Mouse (Mus musculus) spleen, postnatal 10 days (tissue): ENCODE results near the gene Garnl3.

ENCODE experiments used
- DNase-seq, 2 experiments: peaks; one replicate each; pipeline ENCODE4 v3.0.0; 2021 to 2022; ENCODE audit warnings: low spot score in 2 of 2

Garnl3 gene

DNA sequence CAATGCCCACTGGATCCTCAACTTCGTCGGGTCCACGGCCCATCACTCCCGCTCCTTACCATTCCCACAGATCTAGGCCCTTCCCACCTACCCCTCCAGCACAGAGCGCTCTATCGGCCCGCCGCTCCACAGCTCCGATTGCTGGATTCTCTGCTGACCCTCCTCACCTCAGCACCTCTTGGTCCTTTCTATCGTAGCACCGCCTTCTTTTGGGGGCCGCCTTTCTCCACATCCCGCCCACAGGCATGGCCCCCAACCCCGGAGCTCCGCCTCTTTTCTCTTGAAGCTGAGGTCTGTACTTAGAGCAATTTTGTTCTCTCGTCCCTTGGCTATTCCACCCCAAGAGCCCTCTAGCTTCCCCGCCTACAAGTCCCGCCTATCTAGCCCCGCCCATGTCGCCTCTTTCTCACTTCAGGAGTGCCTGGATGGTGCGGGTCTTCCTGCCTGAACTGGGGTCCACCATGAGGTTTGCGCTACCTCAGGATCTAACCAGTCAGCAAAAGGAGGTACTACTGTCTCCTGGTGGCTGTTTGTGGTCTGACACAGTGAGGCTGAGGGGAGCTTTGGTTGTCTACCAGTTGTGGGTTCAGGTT lies at the start of gene Garnl3:
Gene Garnl3, minus strand, starts transcription at position 155 of the 593 bp plus-strand sequence.
- DNase-seq = peak; percentile 19 to 65

GRCm38 (mm10) chr2:33179930-33180630 lies 48.6 kb upstream of the Garnl3 start:
- no peak for DNase-seq

DNA sequence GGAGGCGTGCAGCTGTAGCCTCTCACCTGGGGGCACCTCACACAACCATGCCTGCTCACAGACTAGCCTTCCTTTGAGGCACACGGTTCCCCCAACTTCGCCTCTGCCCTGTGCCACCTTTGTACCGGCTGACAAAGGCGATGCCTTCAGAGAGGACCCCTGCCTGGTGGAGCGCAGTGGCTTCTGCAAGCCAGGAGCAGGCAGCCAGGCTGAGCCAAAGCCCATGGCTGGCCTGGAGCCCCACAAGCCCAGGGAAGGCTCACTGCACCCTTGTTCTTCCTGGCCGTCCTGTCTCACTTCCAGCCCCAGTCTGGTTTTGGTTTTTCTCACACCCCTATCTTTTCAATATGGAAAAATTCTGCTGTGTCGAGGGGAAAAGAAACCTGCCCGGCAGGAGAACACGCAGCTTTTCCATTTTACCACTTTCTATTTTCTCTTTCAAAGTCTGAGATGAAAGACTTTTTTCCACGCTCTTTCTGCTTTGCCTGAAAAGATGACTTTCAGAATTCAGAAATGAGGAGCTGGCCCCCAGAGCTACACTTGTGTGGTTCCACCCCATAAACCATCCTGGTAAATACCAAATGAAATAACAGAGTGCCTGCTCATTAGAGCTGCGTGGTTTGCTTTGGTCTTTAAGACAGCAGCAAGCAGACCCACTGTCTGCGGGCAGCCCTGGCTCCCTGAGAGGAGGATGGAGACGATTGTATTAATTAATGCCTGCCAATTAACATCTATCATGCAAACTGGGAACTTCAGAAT lies 47.9 kb upstream of the Garnl3 start:
- DNase-seq = no peak

DNA sequence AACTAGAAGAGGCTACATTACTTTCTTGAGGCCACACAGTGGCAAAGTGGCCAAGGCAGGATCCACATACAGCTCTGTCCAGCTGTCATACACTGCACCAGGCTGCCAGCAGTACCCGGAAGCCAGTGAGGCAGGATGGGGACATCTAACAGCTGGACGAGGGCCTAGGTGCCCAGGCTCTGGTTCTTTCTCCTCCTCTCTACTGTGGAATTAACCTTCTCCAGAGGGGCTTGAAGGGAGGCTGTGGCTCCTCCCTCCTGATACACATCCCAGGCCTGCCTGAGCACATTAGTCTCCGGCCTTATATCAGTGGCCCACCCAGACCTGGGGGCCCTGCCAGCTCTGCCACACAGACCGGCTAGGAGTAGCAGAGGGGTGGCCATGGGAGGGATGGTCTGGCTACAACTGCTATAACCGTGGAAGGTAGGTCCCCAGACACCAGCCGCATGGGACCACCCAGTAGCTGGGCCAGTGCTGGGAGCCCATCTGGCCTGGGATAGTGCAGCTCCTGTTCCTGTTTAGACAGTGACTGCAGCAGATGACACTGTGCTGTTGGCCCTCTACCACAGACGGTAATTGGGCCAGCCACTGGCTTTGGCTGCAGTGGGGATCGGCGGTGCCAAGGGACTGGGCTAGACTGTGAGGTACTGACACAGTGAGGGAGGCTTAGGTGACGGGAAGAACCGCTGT lies 46.9 kb upstream of the Garnl3 start:
- no peak for DNase-seq

DNA sequence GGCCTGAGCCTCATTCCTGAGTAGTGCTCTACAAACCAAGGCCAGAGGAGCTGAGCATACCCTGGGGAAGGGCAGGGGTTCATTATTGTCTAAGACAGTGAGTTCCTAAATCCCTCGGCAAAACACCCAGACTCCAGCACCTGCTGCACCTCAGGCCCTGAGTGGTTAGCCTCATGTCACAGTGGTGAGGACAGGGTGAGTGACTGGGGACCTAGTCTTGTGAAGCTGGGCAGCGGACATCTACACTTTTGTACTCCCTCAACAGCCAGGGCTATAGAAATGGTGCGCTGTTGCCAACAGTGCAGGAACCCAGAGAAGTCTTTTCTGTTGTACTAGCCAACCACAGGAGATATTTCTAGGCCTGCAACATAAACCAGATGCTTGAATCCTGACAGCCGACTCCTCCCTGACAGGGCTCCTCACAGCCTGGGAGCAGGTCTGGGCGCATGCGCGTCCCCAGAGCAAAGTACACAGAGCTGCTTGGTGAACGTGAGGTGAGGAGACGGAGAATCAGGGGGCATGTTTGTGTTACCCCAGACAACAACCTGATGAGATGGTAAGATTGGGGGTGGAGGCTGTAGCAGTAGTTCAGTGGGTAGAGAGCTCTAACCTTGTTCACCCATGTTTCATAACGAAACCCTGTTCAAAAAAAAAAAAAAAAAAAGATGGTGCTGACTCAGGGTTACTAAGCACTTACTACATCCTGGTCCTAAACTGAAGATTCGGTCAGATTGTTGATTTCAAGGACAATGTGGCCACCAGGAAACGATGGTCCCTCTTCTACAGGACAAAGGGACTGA lies 46.2 kb upstream of the Garnl3 start:
- no peak for DNase-seq

DNA sequence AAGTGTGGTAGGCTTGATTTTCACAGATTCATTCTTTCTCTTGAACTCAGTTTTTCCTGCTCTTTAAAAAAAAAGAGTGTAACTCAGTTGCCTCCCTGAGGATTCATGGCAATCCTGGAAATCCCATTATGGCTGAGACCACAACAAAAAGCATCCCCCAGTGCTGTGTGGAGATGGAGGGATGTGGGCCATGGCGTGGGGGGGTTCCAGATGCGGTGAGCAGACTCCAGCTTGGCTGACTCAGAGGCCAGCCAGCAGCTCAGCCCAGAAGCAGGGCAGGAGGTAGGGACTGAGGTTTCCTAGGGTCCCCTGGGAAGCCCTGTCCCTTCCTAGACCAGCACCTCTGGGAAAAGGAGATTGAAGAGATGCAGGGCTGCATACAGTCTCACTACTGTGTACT lies 45.5 kb upstream of the Garnl3 start:
- no peak for DNase-seq

- DNase-seq = no peak
Observed at GRCm38 (mm10) chr2:33176516-33176915, 45.1 kb upstream of the Garnl3 start.

DNA sequence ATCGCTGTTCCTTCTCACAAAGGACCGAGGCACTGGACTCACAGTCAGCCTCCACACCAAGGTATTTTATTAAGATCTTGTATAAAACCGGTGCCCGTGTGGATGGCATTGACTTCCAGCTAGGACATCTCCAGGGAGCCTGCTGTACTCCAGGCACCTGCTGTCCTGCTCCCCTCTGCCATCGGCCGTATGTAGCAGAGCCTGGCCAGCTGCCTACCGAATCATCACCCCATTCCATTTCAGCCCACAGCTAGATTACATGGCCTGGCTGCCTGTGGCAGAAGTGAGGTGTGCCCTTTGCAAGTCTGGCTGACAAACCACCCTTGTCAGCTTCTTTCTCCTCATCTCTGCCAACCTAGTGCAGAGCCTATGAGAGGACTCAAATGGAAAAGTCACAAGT lies 42.2 kb upstream of the Garnl3 start:
- DNase-seq = no peak

DNA sequence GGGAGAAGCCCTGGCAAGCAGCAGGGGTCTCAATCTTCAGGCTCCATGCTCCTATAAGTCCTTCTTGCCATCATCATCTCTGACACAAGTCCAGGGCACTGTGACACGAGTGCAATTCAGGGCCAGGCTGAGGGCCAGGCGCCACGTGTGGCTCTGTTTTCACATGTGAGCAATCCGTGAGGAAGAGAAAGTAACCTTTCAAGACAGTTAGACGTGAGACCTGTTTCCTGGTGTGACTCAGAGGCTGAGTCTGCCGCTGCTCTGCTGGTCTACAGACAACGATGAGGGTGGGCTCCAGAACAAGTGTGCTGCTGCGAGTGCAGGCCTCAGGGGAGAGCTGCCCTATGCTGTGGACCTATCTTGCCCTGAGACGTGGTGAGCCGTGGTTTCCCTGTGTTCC lies 41.7 kb upstream of the Garnl3 start:
- DNase-seq = no peak

DNA sequence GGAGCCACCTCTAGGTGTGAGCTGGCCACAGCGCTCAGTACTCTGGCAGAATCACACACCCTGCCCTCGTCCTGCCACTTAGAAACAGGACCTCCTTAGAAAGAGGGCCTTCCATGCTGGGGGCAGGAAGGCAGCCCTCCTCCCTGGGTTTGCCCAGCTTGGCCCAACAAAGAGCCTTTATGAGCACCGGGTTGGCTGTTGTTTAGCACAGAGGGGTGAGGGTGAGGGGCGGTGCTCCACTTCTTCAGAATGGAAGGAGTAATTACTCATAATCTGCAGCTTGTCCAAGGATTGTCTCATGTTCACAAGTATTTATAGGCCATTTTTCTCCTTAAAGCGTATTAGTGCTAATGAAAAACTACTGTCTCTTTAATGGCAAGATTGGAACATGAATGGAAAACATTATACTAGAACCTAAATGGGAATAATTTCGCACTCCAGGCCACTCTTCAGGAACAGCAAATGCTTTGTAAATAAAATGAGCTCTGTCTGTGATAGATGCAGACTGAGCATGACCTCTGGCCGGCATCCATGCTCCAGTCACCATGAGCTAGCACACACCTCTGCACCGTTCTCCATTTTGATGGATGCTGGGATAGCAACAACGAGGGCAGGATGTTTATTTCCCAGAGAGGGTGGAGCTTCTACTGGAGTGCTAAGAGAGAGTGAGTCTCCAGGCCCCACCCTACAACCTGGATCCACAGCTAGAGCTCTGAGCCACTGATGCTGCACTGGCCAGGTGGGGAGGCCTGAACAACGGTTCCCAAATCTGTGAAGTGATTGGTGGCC lies 39.5 kb upstream of the Garnl3 start:
- DNase-seq = no peak

- no peak for DNase-seq
Observed at GRCm38 (mm10) chr2:33169445-33169844, 38.0 kb upstream of the Garnl3 start.

DNA sequence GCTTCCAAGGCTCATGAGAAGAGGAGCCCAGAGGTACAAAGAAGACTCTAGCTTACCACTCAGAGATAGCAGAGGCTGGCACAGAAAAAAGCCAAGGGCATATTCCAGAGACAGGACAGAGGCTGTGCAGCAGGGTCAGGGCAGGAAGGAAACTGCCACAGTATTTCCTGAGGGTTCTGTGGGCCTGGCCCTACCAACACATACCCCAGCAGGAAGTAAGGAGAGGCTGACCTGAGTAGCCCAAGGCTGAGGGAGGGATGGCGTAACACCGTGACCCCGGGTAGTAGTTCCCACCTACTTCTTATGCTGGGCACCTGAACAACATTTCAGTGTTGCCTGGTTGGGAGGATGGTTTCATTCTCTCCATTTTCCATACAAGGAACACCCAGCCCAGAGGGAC lies 35.6 kb upstream of the Garnl3 start:
- no peak for DNase-seq

DNA sequence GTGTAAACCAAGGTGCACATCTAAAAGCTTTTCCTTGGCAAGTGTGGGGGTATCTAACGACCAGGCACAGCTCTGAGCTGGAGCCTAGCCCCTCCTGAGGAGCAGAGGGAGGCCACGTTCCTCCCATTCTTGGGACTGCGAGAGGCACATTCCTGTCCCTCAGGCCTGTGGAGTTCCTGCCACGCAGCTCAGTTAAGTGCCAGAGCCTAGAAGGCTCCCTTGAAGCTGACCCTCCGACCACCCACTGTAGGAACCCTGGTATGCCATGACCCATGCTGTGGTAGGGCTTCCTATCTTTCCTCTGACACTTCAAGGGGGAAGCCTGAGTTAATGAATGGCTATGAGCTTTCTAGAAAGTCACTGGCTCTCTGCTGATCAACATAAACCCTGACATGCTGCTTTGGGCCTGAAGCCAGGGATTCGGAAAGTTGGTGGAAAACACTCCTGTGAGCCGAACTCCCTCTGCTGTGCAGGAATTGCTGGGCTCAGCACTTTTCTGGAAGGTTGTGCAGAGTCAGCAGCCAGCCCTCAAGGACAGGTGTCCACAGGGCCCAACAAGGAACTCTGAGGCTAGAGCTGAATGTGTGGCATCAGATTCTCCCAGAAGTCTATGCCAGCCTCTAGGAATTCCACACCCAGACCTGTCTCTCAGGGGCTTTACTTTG lies 34.4 kb upstream of the Garnl3 start:
- DNase-seq = no peak

DNA sequence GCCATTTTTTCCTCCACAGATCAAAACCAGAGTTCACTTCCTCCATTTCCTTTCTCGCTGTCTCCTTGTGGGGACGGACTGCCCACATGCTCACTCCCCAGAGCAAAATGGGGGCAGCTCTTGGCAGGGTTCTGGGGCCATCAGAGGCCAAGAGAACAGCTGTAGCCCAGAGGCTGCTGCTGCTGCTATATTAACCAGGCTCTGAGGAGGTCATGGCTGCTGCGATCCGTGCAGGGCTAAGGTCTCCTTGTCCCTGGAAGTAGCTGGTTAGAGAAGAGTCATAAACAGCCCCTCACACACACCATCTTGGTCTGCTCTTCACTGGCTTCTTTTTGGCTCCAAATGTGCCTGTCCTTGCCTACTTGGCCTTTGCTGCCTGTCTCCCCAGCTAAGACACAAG lies 33.8 kb upstream of the Garnl3 start:
- DNase-seq = no peak

DNA sequence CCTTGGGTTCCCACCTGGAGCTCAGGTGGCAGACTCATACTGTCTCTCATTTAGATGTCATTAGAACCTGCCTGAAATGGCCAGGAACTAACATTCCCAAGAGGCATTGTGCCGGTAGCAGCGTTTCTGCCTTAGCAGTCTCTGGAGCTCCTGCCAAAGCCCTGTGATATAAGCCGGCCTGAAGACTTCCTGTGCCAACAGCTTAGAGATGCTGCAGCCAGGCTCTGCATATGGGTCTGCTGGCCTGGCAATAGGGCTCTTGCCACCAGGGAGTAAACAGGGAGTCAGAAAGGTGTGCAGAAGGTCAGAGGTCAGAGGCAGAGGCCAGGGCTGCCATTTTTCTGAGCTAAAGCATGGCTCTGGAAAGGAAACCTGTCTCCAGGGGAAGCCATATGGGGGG lies 33.2 kb upstream of the Garnl3 start:
- no peak for DNase-seq

- DNase-seq = no peak
Observed at GRCm38 (mm10) chr2:33162126-33162525, 30.7 kb upstream of the Garnl3 start.

DNA sequence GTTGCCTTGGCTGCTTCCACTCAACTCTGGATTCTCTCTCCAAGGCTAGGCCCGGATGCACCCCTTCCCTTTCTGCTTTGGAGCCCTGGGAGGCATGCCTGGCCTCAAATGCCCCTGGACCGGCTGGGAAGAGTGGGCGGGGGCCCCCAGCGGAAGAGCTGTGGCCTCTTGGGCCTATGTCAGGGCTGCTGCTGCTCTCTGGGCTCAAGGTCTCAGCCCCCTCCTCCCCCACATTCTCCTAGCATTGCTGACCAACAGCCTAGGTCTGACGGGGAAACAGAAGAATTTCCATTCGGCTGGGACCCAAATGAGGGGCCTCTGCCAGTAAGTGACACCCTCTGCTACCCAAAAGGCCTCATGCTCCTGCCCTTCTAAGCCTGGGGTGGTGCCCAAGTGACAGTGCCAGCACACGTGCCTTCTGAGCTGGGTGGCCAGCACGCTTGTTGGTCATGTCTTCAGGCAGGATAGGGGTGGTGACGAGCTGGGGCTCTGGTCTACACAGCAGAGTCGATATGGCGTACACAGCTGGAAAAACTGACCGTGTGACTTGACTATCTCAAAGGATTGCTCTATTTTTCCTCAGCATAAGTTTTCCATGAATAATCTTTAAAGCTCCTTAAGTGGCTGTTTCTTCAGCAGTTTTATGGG lies 29.0 kb upstream of the Garnl3 start:
- DNase-seq = peak in 1 of 2 experiments; percentile 23

- DNase-seq = no peak
Observed at GRCm38 (mm10) chr2:33159593-33159992, 28.1 kb upstream of the Garnl3 start.

DNA sequence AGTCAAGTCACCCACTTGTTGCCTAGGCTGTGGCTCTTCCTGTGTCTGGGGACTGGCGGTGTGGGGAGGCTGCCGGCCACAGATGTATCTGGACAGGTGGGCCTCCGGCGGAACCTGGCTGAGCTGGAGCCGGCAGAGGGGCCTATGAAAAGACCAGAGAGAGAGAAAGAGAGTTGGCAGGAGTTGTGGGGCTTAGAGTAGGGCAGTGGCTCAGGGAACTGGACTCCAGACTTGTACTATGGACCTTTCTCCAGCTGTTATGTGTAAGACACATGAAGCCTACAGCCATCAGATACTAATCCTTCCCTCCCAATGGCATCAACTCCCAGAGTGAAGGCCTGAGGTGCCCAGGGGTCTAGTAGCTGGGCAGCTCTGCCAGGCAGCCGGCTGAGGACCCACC lies 27.4 kb upstream of the Garnl3 start:
- DNase-seq = no peak

DNA sequence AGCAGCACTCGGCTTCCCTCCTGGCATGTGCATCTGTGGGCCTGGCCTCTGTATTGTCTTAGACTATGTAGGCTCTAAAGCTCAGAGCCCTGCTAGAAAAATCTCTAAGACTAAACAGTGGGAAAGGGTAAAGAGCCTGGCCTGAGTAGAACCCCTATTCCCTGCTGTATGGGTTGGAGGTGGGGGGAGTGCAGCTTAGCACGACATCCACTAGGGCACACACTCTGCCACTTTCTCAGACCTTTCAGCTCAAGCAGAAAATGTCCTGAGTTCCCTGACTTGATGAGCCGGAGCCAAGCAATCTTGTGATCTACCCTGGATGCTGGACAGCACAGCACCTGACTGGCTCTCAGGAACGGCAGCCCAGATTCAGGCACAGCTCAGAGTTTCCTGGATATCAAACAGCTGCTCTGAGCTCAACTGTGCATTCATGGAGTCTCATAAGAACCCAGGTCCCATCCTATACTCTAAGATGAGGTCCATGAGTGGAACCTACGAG lies 24.9 kb upstream of the Garnl3 start:
- no peak for DNase-seq
